Mouse (Mus musculus) brain, embryonic 14.5 days (tissue): ENCODE measurements around the gene Ppp2r1b.

Experiments
- CTCF ChIP-seq: fragments of 200-500 bp; IDR thresholded peaks from 2 replicates; pipeline ENCODE4 v1.5.1; 2012; ENCODE audit warnings: inconsistent platforms, mild to moderate bottlenecking, moderate library complexity, borderline replicate concordance; ENCODE audit not compliant: insufficient read depth, insufficient read length; ENCODE audit errors: extremely low read depth
- POLR2A ChIP-seq: fragments of 200-500 bp; IDR thresholded peaks from 2 replicates; pipeline ENCODE4 v1.6.1; 2012; ENCODE audit warnings: mild to moderate bottlenecking, inconsistent platforms, borderline replicate concordance; ENCODE audit not compliant: poor library complexity, insufficient read depth, insufficient read length, severe bottlenecking; ENCODE audit errors: extremely low read depth

DNA sequence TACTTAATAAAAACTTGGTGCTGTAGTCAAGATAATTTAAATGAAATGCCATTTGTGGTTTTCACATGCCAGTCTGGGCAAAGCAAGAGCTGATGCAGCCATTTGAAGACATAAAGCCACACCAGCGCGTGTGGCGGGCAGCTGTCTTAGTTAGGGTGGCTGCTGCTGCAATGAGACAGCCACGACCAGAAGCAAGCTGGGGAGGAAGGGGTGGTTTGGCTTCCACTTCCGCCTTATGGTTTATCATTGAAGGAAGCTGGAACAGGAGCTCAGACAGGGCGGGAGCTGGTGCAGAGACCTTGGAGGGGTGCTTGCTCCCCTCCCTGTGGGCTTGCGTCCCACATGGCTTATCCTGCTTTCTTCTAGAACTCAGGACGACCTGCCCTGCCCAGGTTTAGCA is 20.7 kb downstream of the Ppp2r1b start:
- TF ChIP-seq POLR2A (no peak), CTCF (no peak)
